Mouse (Mus musculus) neural tube, embryonic 10.5 days (tissue): ENCODE data around the gene Sim1.

ENCODE experiments used
- DNase-seq: peaks from one replicate; pipeline ENCODE4 v3.0.0-alpha.2; 2017; ENCODE audit warnings: low spot score; ENCODE audit errors: extremely low spot score

The Sim1 gene

DNA sequence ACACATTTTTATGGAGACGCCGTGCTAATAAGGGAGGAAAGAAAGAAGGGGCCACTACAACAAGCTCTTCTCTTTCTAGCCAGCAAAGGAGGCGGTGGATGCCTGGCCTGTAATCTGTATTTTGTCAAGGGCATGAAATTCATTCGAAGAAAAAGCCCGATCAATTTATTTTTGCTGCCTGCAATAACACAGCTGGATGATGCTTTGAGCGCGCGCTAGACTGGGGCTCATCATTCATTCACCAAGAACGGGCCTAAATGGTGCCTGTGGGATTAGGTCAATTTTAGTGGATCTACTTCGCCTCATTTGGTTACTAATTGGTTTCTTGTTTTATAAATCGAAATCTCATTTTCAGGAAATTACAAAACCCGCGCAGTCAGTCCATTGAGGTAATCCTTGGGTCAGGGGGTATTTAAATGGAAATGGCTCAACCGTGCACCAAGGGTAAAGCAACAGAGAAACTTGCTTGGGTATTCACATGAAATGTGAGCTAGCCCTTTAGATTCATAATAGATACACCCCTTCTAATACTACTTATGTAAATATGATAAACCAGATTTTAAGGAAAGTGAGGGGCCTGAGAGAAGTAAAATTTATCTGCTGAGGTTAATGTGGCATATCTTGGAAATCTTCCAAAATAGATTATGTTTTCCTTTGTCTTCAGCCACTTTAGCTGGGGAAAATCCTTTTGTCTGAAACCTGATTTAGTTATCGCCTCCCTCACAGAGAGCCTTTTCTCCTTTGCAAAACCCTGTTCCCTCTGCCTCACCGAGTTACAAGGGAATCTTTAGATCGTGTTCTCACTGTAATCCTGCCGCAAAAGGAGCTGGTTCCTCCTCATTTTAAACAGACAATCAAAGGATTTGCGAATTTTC is 7.3 kb downstream of the Sim1 start:
- DNase-seq, result no peak

DNA sequence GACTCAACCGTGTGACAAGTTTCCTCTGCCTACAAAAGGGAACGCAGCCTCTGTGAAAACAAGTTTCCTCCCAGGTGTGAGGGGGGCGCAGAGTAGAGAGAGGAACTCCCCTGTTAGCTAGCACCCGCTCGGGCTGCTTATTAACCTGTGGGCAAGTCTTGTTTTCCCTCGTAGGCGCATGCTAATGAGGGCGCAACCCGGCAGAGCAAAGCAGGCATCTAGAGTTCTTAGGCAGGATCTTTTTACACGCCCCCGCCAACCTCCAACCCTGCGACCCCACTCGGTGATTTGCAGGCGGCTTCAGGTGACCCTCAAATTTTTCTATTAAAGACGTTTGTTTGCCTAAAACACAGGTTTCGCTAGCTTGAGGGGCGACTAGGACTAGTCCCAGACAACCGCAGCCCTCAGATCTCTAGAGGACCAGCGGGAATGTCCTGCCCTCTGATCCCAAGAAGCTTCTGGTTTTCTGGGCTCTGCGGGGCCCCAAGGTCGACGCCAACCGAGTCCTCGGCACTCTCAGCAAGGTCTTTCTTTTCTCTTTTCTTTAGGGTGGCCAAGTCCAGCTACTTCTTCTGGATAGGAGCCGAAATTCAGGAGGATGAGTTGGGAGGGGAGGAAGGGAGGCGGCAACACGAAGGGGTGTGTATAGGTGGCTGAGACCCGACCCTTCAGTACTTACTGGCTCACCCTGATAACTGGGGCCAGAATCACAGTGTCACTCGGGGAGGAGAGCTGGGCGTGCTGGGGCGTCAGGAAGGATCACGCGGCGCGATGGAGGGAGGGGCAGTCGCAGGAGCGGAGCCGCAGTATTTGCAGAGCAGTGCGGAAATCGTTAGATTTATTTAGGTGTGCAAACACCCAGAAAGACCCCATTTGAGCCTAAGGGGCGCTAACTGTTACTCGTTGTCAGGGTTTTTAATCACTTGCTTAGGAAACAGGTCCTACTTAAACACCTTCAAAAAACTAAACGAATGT is 8.5 kb downstream of the Sim1 start:
- DNase-seq, result peak; percentile 77

DNA sequence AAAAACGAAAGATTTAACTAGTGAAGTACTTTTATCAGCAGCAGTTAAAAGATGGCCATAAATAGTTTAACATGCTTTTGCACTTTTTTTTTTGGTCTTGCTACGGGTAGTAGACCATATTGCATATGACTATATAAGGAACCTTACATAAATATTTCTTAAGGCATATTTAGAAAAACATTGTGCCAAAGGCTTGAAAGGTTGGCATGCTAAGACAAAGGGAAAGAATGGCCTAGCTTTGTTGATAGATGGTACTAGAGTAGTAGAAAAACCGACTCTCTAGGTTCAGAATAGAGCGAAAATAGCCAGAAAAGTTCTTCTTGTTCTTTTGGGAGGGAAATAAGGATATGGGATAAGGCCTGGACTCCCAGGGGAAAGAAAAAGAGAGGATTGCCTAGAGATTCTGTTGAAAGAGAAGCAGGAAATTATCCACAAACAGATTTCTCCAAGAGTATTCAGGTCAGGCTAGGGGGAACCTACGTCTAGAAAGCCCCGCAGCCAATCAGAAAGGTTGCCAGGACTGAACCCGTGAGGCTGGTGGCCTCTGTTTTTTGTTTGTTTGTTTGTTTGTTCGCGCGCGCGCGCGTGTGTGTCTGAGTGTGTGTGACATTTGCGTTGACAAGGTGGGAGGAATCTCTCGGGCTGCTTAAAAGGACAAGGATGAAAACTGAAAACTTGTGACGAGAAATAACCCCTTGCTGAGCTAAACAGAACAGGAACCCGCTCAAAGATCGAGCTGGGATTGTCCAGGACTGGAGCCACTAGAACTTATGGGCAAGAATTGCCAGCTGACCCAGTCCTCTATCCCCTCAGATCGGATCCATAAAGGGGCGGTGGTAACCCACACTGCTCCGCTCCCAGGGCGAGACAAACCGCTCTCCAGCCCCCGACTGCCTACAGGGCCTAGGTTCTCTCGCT is 9.6 kb downstream of the Sim1 start:
- peak; percentile 58 for DNase-seq

- DNase-seq, result peak; percentile 62
Measured at GRCm38 (mm10) chr10:50904764-50905701, 10.5 kb downstream of the Sim1 start.

GRCm38 (mm10) chr10:50910400-50910799 is 15.8 kb downstream of the Sim1 start:
- DNase-seq, result peak; percentile 51

DNA sequence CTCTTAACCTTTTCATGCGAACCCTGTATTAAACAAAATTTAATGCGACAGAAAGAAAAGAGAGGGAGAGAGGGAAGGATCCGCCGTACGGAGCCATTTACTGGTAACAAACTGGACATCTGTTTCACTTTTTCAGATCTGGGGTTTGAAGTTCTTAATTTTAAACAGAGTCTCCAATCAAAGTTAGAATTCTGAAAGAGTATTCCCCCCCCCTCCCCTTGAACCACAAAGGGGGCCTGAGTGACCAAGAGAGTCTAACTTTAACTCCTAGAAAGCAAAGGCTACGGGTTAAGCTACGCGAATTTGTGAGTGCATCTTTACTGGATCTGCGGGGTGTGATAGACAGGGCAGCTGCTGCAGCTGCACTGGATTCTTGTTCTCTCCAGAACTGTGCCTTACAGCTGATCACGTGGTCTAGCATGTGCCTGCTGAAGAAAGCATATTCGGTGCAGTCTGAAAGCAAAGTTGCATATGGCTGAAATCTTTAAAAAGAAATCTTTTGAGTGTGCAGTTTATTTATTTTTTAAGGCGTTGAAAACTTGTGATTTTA is 16.4 kb downstream of the Sim1 start:
- DNase-seq, result peak; percentile 50

DNA sequence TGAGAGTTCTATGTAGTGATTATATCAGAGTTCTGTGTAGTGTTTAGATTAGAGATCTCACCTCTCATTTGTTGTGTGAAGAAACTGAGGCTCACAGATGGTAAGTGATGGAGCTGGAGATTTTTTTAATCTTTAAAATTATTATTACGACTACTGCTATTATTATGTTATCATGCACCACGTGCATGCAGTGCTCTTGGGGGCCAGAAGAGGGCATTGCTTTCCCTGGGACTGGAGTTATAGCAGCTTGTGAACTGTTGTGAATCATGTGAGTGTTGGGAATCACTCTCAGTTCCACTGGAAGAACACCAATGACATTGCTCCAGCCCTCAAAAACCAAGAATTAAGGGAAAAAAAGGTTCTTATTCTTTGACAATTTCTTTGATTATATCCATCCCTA is 21.1 kb downstream of the Sim1 start:
- DNase-seq, result no peak

GRCm38 (mm10) chr10:50929281-50929680 is 34.7 kb downstream of the Sim1 start:
- DNase-seq, result no peak

DNA sequence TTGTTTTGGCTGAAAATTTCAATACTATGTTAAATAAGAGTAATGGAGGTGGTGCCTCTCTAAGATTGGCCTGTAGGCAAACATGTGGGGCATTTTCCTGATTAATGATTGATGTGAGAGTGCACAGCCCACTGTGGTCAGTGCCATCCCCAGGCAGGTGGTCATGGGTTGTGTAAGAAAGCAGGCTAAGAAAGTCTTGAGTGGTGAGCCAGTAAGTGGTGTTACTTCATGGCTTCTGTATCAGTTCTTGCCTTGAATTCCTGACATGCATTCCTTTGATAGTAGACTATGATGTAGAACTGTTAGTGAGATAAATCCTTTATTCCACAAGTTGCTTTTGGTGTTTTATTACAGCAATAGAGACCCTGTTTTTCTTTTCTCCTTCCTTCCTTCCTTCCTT is 41.1 kb downstream of the Sim1 start:
- DNase-seq, result no peak

DNA sequence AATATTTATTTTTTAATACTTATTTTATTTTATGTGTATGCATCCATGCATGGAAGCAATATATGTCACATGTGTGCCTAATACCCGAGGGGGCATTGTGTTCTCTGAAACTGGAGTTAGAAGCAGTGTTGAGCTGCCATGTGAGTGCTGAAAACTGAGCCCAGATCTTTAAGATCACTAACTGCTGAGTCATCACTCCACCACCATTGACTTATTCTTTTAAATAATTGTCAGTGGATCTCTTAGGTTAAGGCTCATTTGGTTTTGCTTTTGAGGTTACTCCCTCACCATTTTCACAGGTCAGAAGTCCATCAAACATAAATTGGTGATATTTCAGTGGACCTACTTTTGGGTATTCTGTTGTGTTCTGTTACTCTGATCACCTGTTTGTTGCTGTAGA is 79.1 kb downstream of the Sim1 start:
- no peak for DNase-seq

- no peak for DNase-seq
Measured at GRCm38 (mm10) chr10:50981849-50982248, 87.3 kb downstream of the Sim1 start.

DNA sequence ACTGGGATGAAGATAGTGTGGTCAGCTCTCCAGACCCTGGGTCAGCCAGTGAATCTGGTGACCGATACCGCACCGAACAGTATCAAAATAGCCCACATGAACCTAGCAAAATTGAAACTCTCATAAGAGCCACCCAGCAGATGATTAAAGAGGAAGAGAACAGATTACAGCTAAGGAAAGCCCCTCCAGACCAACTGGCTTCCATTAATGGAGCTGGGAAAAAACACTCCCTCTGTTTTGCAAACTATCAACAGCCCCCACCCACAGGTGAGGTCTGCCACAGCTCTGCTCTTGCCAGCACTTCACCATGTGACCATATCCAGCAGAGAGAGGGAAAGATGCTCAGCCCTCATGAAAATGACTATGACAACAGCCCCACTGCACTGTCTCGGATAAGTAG is 89.1 kb downstream of the Sim1 start:
- DNase-seq, result no peak

- no peak for DNase-seq
Measured at GRCm38 (mm10) chr10:51007798-51008197, 113.2 kb downstream of the Sim1 start.

DNA sequence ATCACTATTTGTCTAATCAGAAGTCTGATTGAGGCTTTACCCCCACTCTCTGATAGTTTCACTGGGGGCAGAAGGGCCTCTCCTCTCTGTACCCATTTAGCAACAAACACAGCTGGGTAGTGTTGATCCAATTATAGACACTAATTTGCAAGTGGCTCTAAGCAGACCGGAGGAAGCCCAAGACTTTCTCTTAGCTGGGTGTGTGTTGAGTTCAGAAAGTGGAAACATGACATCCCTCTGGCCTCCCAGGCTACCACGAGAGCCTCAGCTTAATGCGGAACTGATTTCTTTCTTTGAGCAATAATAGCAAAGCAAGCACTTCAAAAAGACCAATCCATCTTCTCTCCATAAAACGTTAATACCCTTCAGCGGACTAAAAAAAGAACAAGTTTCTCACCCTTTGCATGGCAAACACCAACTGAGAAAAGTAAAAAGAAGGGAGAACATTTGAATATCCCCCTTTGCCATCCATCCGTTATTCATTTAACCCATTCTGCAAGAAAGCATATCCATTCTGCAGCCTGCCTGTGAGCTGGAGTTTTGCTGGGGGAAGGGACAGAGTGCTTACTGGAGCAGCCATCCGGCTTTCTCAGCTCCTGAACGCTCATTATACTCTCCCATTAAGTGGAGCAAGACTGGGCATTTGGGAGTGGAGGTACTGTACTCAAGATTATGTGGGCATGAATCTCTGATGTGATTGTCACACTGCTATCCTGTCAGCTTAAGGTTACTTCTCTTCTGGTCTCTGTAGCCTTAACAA is 117.0 kb downstream of the Sim1 start:
- peak; percentile 41 for DNase-seq

- DNase-seq, result no peak
Measured at GRCm38 (mm10) chr10:51014901-51015300, 120.3 kb downstream of the Sim1 start.

GRCm38 (mm10) chr10:51015362-51015761 is 120.8 kb downstream of the Sim1 start:
- DNase-seq, result no peak

GRCm38 (mm10) chr10:51023308-51024279 is 129.0 kb downstream of the Sim1 start:
- DNase-seq, result no peak
